Mouse (Mus musculus) adipocyte (in vitro differentiated cells): ENCODE results near the gene Dyrk2.
A peak's percentile ranks its signal among the peaks of the same experiment; 100 is the strongest.

Source experiments
- DNase-seq: peaks from one replicate; pipeline ENCODE4 v3.0.0-alpha.2; 2016; ENCODE audit warnings: low spot score

The Dyrk2 gene

GRCm38 (mm10) chr10:118870201-118870980, at the start of gene Dyrk2:
Dyrk2 (minus strand) TSS chr10:118870209.
- DNase-seq: peak; percentile 32

DNA sequence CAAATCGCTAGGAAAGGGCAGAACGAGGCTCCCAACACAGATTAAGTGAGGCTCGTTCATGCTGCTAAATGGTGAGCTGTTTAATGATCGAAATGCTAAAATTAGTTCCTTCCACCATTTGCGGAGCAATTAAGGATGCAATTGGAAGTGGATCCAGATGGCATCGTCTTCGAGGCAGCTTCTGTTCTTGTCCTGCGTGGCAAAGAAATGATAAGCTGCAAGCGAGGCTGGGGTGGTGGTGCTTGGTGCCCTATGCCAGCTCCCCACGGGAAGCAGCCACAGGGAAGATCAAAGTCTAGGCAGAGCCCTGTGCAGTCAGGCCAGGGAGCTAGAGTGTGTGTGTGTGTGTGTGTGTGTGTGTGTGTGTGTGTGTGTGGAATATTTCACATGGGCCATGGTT, 32.6 kb upstream of the Dyrk2 start:
- DNase-seq: no peak

DNA sequence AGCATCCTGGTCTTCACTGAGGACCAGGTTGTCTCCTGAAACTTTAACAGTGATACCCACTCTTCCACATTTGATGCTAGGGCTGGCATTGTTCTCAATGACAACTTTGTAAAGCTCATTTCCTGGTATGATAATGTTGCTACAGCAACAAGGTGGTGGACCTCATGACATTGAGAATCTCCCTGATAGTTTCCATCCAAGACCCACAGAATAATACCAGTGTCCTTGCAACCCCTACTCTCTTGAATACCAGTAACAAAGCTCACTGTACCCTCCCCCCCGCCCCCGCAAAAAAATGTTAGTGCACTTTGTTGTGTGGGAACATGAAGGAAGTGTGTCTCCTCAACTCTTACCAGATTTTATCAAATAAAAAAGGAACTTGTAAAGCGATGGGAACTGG, 23.6 kb upstream of the Dyrk2 start:
- no peak for DNase-seq

DNA sequence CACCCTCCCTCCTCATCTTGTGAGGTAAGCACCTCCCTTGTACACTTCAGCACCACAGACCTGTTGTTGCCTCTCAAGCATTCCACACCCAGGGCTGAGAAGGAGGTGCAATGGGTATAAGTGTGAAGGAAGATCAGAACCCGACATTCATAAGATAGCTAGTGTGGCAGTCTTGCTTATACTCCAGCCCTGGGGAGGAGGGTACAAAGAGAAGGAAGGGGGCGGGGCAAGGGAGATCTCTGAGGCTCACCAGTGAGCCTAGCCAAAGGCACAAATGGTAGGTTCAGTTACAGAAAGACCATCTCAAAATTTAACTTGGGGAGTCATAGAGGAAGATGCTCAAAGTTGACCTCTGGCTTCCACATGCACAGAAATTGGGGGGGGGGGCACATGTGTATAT, 14.1 kb upstream of the Dyrk2 start:
- DNase-seq: no peak

GRCm38 (mm10) chr10:118883317-118883716, 13.3 kb upstream of the Dyrk2 start:
- no peak for DNase-seq

GRCm38 (mm10) chr10:118882258-118882885, 12.4 kb upstream of the Dyrk2 start:
- DNase-seq: no peak

DNA sequence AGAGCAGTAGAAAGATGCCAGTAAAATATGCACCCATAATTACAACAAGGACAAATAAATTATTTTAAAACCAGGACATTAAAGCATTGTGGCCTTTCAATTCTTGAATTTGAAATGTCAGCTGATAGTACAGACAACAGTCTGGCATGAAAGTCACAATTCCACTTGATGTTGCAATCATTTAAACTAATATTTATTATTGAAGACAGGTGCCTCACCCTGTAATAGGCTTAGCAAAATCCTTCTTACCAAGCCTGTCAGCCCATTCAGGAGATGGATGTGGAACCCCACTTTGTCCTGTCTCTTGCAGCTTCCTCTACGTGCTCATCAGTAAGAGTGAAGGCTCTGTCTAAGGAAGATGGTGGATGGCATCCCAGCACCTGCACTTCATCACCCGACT, 10.8 kb upstream of the Dyrk2 start:
- no peak for DNase-seq

DNA sequence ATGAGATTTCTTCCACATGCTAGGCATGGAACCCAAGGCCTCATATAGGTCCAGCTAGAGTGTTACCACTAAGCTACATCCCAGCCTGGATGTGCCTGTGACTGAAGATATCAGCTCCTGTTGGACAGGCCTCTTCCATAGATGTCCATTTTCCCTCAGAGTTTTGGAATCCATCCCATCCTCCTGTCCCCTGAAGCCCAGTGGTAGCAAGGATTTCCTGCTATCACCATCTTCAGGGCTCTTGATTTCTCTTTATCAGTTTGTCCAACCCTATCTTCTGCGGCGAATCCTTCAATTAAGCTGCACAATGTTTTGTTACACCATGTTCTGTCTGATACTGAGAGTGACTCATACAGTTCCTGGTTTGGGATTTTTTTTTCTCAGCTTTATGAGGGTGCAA, 2.2 kb upstream of the Dyrk2 start:
- DNase-seq: no peak

GRCm38 (mm10) chr10:118869591-118870001, 413 bp downstream of the Dyrk2 start:
- peak; percentile 68 for DNase-seq

GRCm38 (mm10) chr10:118868601-118869590, 1.1 kb downstream of the Dyrk2 start:
- DNase-seq: peak; percentile 68

GRCm38 (mm10) chr10:118867896-118868600, 2.0 kb downstream of the Dyrk2 start:
- peak; percentile 30 for DNase-seq

DNA sequence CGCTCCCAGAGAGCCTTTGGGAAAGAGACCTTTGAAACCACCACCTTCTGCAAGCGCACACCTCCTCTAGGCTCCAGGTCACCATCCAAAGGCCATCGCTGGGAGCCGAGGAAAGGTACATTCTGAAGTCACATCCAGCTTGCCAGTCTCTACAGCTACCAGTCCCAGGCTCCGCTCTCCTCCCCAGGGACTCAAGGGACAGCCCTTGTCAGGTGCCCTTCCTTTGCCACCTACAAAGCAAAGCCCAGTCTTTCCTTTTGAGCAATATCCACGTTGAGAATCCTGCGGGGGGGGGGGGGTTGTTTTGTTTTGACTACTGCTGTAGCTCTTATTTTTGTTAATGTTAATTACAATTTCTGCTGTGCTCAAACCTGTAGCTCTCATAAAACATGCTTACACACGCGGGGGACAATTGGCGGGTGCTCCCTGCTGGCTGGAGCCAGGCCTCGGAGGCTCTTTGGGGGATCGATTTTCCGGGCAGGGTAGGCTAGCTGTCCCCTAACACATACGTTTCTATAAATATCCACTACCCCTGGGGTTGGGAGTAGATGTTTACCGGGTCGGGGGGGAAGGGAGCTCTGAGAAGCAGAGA, 2.6 kb downstream of the Dyrk2 start:
- DNase-seq: no peak

- no peak for DNase-seq
Measured at GRCm38 (mm10) chr10:118864976-118865375, 5.0 kb downstream of the Dyrk2 start.

- DNase-seq: no peak
Measured at GRCm38 (mm10) chr10:118863611-118864010, 6.4 kb downstream of the Dyrk2 start.

- no peak for DNase-seq
Measured at GRCm38 (mm10) chr10:118862233-118862632, 7.8 kb downstream of the Dyrk2 start.

DNA sequence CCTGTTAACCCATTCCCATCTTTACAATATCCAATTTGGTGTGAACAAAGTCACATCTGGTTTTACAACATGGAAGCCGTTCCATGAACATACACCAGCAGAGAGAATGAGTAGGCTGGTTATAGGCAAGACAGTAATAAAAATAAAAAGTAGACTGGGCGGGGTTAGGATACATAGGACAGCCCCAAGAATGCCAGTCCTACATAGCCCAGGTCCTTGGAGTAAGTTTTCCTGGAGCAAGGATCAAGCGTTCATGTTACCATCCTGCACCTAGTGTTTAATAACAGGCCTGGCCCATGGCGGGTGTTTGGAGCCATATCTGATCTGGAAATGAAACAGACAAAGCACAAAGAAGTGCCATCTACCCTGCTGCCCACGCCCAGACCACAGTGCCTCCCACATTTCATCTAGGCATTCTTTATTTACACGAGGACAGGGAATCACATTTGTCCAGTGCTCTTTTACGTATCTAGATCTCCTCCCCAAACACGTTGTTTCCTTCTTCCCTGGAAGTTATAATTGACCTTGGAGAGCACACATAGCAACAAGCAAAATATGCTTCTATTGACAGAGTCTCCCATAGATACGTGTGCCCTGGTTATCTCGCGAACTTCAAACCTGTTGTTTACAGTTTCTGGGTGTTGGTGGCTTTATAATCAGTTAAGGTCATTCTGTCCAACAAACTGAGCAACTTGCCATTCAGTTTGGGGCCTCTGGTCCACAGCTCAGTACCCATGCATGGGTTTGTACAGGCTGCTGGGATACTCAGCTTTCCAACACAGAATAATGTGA, 8.6 kb downstream of the Dyrk2 start:
- no peak for DNase-seq

GRCm38 (mm10) chr10:118859655-118860054, 10.4 kb downstream of the Dyrk2 start:
- no peak for DNase-seq

DNA sequence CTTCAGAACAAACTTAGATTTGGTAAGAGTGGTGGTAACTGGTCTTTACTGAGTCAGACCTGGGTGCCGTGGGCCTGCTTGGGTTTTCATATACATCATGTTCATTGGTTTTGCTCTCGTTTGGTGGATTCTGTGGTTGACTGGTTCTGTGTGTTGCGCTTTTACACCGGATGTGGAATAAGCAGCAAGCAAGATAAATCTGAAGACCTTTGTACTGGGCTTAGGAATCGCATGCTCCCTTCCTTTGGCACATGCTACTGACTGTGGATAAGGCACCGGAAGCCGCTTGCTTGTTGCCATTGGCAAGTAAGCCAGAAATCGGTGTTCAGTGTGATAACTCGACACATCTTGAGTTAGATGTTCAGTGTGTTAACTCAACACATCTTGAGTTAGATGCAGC, 15.4 kb downstream of the Dyrk2 start:
- no peak for DNase-seq

DNA sequence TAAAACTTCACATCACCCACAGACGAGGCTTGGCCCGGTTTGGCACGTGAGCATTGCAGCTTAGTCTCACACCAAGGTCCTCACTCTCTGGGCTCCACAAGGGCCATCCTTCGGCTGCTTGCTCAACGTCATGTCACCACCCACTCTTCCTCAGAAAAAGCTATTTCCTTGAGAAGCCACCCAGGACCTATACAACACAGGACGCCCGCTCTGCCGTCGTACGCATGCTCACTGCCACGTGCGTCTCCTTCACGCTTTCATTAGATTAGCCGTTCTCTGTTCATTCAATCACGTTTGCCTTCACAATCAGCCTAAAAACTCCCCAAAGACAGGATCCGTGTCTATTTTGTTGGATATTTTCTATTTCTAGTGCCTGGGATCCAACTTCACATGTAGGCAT, 17.5 kb downstream of the Dyrk2 start:
- DNase-seq: no peak

- no peak for DNase-seq
Measured at GRCm38 (mm10) chr10:118848501-118848900, 21.5 kb downstream of the Dyrk2 start.
